Mouse (Mus musculus): ENCODE measurements around the gene Rasa4. TPM values are rescaled to one million over a fixed set of nuclear protein-coding genes. Genes with fewer than 3 reads are reported as not detected.
A peak's percentile ranks its signal among the peaks of the same experiment; 100 is the strongest.
"Not testable (repeated sequence)": the region's sequence is repeated elsewhere in the genome, so short reads cannot be mapped to it uniquely, and the experiment has no call there.

The Rasa4 gene
- polyA plus RNA-seq, 1 experiment from 2014 or later, result 4.7 TPM

DNA sequence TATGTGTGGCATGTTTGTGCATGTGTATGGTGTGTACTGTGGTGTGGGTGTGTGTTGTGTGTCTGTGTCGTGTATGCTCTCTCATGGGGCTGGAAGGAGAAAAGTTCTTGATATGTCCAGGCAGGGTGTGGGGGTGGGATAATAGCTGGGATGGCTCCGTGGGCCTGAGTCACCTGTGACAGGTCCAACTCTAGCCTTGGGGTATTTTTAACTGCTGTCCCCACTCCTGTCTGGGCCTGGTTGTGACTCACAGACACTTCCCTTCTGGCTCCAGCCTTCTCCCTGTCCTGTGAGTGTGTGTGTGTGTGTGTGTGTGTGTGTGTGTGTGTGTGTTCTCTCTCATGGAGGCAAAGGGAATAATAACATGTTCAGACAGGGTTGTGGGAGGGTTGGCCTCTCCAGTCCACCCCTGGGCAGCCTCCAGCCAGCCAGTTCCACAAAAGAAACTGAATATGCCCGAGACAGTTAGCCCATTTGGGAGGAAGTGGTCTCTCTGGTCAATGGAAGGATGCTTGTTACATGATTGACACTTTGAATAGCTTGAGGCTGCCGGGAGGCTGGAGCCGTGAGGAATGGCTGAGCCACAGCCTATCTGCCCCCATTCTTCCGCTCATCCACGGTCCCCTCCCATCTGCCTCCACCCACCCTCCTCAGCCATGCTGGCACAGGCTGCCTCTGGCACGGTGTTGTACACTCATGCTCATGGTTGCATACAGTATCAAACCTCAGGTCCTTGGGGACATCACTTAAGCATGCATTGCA, 10.7 kb downstream of the Rasa4 start:
- Histone ChIP-seq H3K4me1 (ENCODE audit: control insufficient read depth, insufficient read depth, low read length) (no peaks in the 10 kb centered on the region), H3K36me3 (ENCODE audit: control insufficient read depth, insufficient read depth, low read length) (no peaks in the 10 kb centered on the region), H3K9me3 (ENCODE audit: control insufficient read depth, low read length) (no peaks in the 10 kb centered on the region), H3K4me2 (ENCODE audit: low read depth) (no peak overlapping the region), H3K27me3 (ENCODE audit: control insufficient read depth, insufficient read depth, low read length) (no peaks in the 10 kb centered on the region), H3K4me3 (ENCODE audit: low read depth, low read length) (no peak overlapping the region), H3K27ac (ENCODE audit: low read depth, low read length) (no peak overlapping the region), H3K9ac (ENCODE audit: low read length) (no peak overlapping the region)
- DNase-seq (ENCODE audit: low spot score) (no peak), ATAC-seq (ENCODE audit: insufficient read depth, low FRiP score, low TSS enrichment) (no peak)
- WGBS, result 72% methylated on average over 8 of the region's 8 CpGs

DNA sequence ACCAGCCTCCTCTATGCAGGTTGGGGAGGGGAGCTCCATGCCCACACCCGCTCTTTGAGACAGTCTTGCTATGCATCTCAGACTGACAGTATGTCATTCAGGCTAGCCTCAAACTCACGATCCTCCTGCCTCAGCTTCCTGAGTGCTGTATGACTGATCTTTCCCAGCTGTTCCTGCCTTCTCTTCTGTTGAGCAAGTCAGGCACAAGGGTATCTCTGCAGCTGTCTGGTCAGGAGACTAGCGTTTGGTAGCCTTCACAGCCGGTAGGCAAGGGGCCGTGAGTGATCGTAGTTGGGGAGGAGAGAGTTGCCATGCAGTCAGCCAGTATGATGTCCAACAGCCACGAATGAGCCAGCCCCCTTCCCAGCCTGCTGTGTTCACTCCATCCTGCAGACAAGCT, 11.4 kb downstream of the Rasa4 start:
- Histone ChIP-seq H3K27me3 (ENCODE audit: control insufficient read depth, insufficient read depth, low read length) (no peaks in the 10 kb centered on the region), H3K4me2 (ENCODE audit: low read depth) (no peak overlapping the region), H3K9me3 (ENCODE audit: control insufficient read depth, low read length) (no peaks in the 10 kb centered on the region), H3K36me3 (ENCODE audit: control insufficient read depth, insufficient read depth, low read length) (no peaks in the 10 kb centered on the region), H3K4me3 (ENCODE audit: low read depth, low read length) (no peak overlapping the region), H3K27ac (ENCODE audit: low read depth, low read length) (no peak overlapping the region), H3K9ac (ENCODE audit: low read length) (no peak overlapping the region), H3K4me1 (ENCODE audit: control insufficient read depth, insufficient read depth, low read length) (no peaks in the 10 kb centered on the region)
- DNase-seq (ENCODE audit: low spot score) (no peak), ATAC-seq (ENCODE audit: insufficient read depth, low FRiP score, low TSS enrichment) (no peak)
- WGBS, result 69% methylated on average over 7 of the region's 7 CpGs

GRCm38 (mm10) chr5:136098536-136098935, 14.8 kb downstream of the Rasa4 start:
- H3K27me3 ChIP-seq (ENCODE audit: control insufficient read depth, insufficient read depth, low read length), result peaks cover 2% of the 10 kb centered on the region; the same call in 1 of the 2 replicates
- no peak overlapping the region for H3K4me2 ChIP-seq (ENCODE audit: low read depth)
- no peak overlapping the region for H3K27ac ChIP-seq (ENCODE audit: low read depth, low read length)
- H3K9me3 ChIP-seq (ENCODE audit: control insufficient read depth, low read length), result no peaks in the 10 kb centered on the region
- peaks cover 3% of the 10 kb centered on the region; the same call in 1 of the 2 replicates for H3K4me1 ChIP-seq (ENCODE audit: control insufficient read depth, insufficient read depth, low read length)
- H3K36me3 ChIP-seq (ENCODE audit: control insufficient read depth, insufficient read depth, low read length), result no peaks in the 10 kb centered on the region
- H3K9ac ChIP-seq (ENCODE audit: low read length), result no peak overlapping the region
- H3K4me3 ChIP-seq (ENCODE audit: low read depth, low read length), result no peak overlapping the region
- DNase-seq (ENCODE audit: low spot score) (no peak), ATAC-seq (ENCODE audit: insufficient read depth, low FRiP score, low TSS enrichment) (no peak)
- WGBS, result 86% methylated on average over 10 of the region's 10 CpGs

GRCm38 (mm10) chr5:136102099-136102820, 18.5 kb downstream of the Rasa4 start:
- H3K27me3 ChIP-seq (ENCODE audit: control insufficient read depth, insufficient read depth, low read length), result peaks cover 2% of the 10 kb centered on the region; the same call in 1 of the 2 replicates
- H3K36me3 ChIP-seq (ENCODE audit: control insufficient read depth, insufficient read depth, low read length), result no peaks in the 10 kb centered on the region
- no peaks in the 10 kb centered on the region for H3K9me3 ChIP-seq (ENCODE audit: control insufficient read depth, low read length)
- H3K9ac ChIP-seq (ENCODE audit: low read length), result peak overlapping the region; percentile 39; the same call in 1 of the 2 replicates
- peak overlapping the region; percentile 21; the same call in 1 of the 2 replicates for H3K4me3 ChIP-seq (ENCODE audit: low read depth, low read length)
- ATAC-seq (ENCODE audit: insufficient read depth, low FRiP score, low TSS enrichment), result peak; percentile 80
- DNase-seq (ENCODE audit: low spot score), result peak; percentile 83
- H3K4me2 ChIP-seq (ENCODE audit: low read depth), result peak overlapping the region; percentile 56
- WGBS, result 6% methylated on average over 41 of the region's 41 CpGs
- peaks cover 3% of the 10 kb centered on the region; the same call in 1 of the 2 replicates for H3K4me1 ChIP-seq (ENCODE audit: control insufficient read depth, insufficient read depth, low read length)
- H3K27ac ChIP-seq (ENCODE audit: low read depth, low read length), result no peak overlapping the region

DNA sequence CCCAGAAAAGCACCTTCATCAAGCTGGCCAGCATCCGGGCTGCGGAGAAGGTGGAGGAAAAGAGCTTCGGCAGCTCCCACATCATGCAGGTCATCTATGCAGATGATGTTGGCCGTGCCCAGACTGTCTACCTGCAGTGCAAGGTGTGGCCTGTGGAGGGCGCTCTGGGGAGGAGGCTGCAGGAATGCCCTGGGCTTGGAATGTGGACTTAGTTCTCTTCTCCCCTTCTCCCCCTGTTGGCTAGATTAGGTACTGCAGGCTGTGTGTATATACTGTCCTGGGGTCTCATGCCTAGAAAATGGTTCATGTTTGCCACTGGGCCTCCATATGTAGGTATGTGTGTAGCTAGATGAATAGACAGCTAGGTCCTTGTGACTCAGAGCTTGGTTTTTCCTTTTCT, 20.8 kb downstream of the Rasa4 start:
- WGBS, result 91% methylated on average over 5 of the region's 5 CpGs

DNA sequence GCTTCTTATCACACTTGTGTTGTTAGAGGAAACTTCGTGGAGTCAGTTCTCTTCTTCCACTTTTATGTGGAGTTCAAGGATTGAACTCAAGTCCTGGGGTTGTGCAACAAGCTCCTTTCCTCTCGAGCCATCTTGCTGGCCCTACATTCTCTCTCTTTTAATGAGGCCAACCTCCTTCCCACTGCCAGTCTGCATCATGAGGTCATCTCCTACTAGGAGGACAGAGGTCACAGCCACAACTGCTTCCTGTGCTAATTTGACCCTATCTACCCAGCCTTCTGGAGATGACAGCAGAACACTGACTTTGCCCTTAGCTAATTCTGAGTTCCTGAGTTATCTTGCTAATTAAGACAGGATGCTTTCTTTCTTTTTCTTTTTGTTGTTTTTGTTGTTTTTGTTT, 24.8 kb downstream of the Rasa4 start:
- Histone ChIP-seq H3K27me3 (ENCODE audit: control insufficient read depth, insufficient read depth, low read length) (no peaks in the 10 kb centered on the region), H3K9ac (ENCODE audit: low read length) (no peak overlapping the region), H3K36me3 (ENCODE audit: control insufficient read depth, insufficient read depth, low read length) (no peaks in the 10 kb centered on the region), H3K4me1 (ENCODE audit: control insufficient read depth, insufficient read depth, low read length) (no peaks in the 10 kb centered on the region), H3K4me2 (ENCODE audit: low read depth) (no peak overlapping the region), H3K4me3 (ENCODE audit: low read depth, low read length) (no peak overlapping the region), H3K9me3 (ENCODE audit: control insufficient read depth, low read length) (no peaks in the 10 kb centered on the region), H3K27ac (ENCODE audit: low read depth, low read length) (no peak overlapping the region)
- WGBS, result 60% methylated on average over 2 of the region's 2 CpGs
- DNase-seq (ENCODE audit: low spot score), result no peak
- no peak for ATAC-seq (ENCODE audit: insufficient read depth, low FRiP score, low TSS enrichment)

More for the DNA sequence above, 20.8 kb downstream of the Rasa4 start:
- H3K9ac ChIP-seq (ENCODE audit: low read length), result no peak overlapping the region
- peaks cover 3% of the 10 kb centered on the region; the same call in 1 of the 2 replicates for H3K4me1 ChIP-seq (ENCODE audit: control insufficient read depth, insufficient read depth, low read length)
- ATAC-seq (ENCODE audit: insufficient read depth, low FRiP score, low TSS enrichment) (no peak), DNase-seq (ENCODE audit: low spot score) (peak; percentile 20)
- H3K27ac ChIP-seq (ENCODE audit: low read depth, low read length), result no peak overlapping the region
- H3K27me3 ChIP-seq (ENCODE audit: control insufficient read depth, insufficient read depth, low read length), result peaks cover 2% of the 10 kb centered on the region; the same call in 1 of the 2 replicates
- H3K4me3 ChIP-seq (ENCODE audit: low read depth, low read length), result no peak overlapping the region
- no peaks in the 10 kb centered on the region for H3K36me3 ChIP-seq (ENCODE audit: control insufficient read depth, insufficient read depth, low read length)
- no peak overlapping the region for H3K4me2 ChIP-seq (ENCODE audit: low read depth)
- H3K9me3 ChIP-seq (ENCODE audit: control insufficient read depth, low read length), result no peaks in the 10 kb centered on the region

DNA sequence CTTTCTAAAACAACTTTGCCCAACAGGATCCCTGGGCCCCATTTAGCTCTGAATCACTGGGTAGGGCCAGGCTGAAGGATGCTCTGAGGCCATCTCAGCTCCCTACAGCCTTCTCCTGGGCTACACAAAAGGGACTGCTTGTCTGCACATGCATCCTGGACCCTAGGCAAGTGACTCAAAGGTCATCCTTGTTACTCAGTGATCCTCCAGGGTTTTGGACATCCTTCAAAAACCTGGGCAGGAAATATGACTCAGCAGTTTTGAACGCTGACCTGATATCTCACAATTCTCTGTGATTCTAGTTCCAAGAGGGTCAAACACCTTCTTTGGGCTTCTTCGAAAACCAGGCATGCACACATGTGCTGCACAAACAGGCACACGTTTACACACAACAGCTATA, 25.3 kb downstream of the Rasa4 start:
- Histone ChIP-seq H3K4me1 (ENCODE audit: control insufficient read depth, insufficient read depth, low read length) (no peaks in the 10 kb centered on the region), H3K9ac (ENCODE audit: low read length) (no peak overlapping the region), H3K36me3 (ENCODE audit: control insufficient read depth, insufficient read depth, low read length) (no peaks in the 10 kb centered on the region), H3K4me2 (ENCODE audit: low read depth) (no peak overlapping the region), H3K4me3 (ENCODE audit: low read depth, low read length) (no peak overlapping the region), H3K27ac (ENCODE audit: low read depth, low read length) (no peak overlapping the region), H3K9me3 (ENCODE audit: control insufficient read depth, low read length) (no peaks in the 10 kb centered on the region), H3K27me3 (ENCODE audit: control insufficient read depth, insufficient read depth, low read length) (no peaks in the 10 kb centered on the region)
- ATAC-seq (ENCODE audit: insufficient read depth, low FRiP score, low TSS enrichment) (no peak), DNase-seq (ENCODE audit: low spot score) (no peak)
- 93% methylated on average over 3 of the region's 3 CpGs for WGBS

DNA sequence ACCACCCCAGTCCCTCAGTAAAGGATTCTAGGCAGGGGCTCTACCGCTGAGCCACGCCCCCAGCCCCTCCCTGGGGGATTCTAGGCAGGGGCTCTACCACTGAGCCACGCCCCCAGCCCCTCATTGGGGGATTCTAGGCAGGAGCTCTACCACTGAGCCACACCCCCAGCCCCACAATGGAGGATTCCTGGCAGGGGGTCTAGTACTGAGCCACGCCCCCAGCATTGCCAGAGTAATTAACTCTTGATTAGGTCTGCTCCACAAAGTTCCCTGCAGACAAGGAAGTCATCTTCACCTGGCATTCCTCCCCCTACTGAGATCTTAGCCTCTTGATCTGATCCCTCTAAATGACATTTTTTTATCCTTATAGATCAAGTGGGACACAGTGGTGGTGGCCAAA, 29.8 kb downstream of the Rasa4 start:
- H3K4me1 ChIP-seq (ENCODE audit: control insufficient read depth, insufficient read depth, low read length), result peaks cover 14% of the 10 kb centered on the region
- ATAC-seq (ENCODE audit: insufficient read depth, low FRiP score, low TSS enrichment); DNase-seq (ENCODE audit: low spot score); H3K36me3 ChIP-seq (ENCODE audit: control insufficient read depth, insufficient read depth, low read length); H3K9ac ChIP-seq (ENCODE audit: low read length); H3K4me2 ChIP-seq (ENCODE audit: low read depth); H3K4me3 ChIP-seq (ENCODE audit: low read depth, low read length); H3K9me3 ChIP-seq (ENCODE audit: control insufficient read depth, low read length); H3K27me3 ChIP-seq (ENCODE audit: control insufficient read depth, insufficient read depth, low read length); H3K27ac ChIP-seq (ENCODE audit: low read depth, low read length): not testable (repeated sequence)
- 45% methylated on average over 4 of the region's 4 CpGs for WGBS

All from neural tube, embryonic 11.5 days (tissue).